Mouse (Mus musculus): ENCODE data around the gene Bcl9l.

GRCm38 (mm10) chr9:44483510-44484044 lies 952 bp downstream of the Bcl9l start:
- TF ChIP-seq CTCF (IDR thresholded peaks at IDR 0.05; ENCODE audit: extremely low read depth, insufficient read length, insufficient replicate concordance, low read depth, low read length), result no peak
- TF ChIP-seq POLR2A (IDR thresholded peaks at IDR 0.05; ENCODE audit: low read depth, low read length), result no peak

Measured in small intestine, adult 2 months (tissue).